Mouse (Mus musculus) embryonic facial prominence, embryonic 15.5 days (tissue): ENCODE data around the gene Zfp780b. TPM values are rescaled to one million over a fixed set of nuclear protein-coding genes. Genes with fewer than 3 reads are reported as not detected.
"Not testable (repeated sequence)": the region's sequence is repeated elsewhere in the genome, so short reads cannot be mapped to it uniquely, and the experiment has no call there.

ENCODE experiments used
- ATAC-seq: fragments of 200-750 bp; cut with Nextera tagmentation; 2 replicates; pipeline ENCODE4 v1.8.0; 2017; ENCODE audit warnings: low read depth, moderate TSS enrichment; ENCODE audit not compliant: insufficient number of reproducible peaks, low FRiP score, low TSS enrichment
- H3K27ac ChIP-seq: fragments of 300-500 bp; sonication (generic); replicated peaks from 2 replicates; pipeline ENCODE4 v1.5.1; 2015; ENCODE audit warnings: mild to moderate bottlenecking, inconsistent platforms
- H3K27me3 ChIP-seq: fragments of 300-500 bp; sonication (generic); 2 replicates; pipeline ENCODE4 v1.6.1; 2015; ENCODE audit warnings: inconsistent platforms
- H3K36me3 ChIP-seq: fragments of 300-500 bp; sonication (generic); 2 replicates; pipeline ENCODE4 v1.6.1; 2015; ENCODE audit warnings: mild to moderate bottlenecking, inconsistent platforms
- H3K4me1 ChIP-seq: fragments of 300-500 bp; sonication (generic); 2 replicates; pipeline ENCODE4 v1.6.1; 2015; ENCODE audit warnings: inconsistent platforms
- H3K4me2 ChIP-seq: fragments of 300-500 bp; sonication (generic); replicated peaks from 2 replicates; pipeline ENCODE4 v1.6.1; 2015; ENCODE audit warnings: mild to moderate bottlenecking, inconsistent platforms
- H3K4me3 ChIP-seq: fragments of 300-500 bp; sonication (generic); replicated peaks from 2 replicates; pipeline ENCODE4 v1.5.1; 2015; ENCODE audit warnings: mild to moderate bottlenecking, inconsistent platforms
- H3K9ac ChIP-seq: fragments of 300-500 bp; sonication (generic); 2 replicates; pipeline ENCODE4 v1.6.1; 2015; ENCODE audit warnings: inconsistent platforms
- H3K9me3 ChIP-seq: fragments of 300-500 bp; sonication (generic); replicated peaks from 2 replicates; pipeline ENCODE4 v1.6.1; 2016; ENCODE audit warnings: inconsistent platforms
- WGBS: fragments of 180-500 bp; shearing (Covaris S2); methylation state at CpG from one replicate; pipeline ENCODE4 v1.1.7; 2015; 5-methylcytosine and 5-hydroxymethylcytosine counted together
- polyA plus RNA-seq: library from polyadenylated mRNA; unstranded; fragments of >200 nt; fragmentation: Nextera tagmentation; extraction: Ambion mirVana; gene quantifications from 2 replicates; pipeline ENCODE4 v1.2.1, GENCODE M21; 2015

Gene Zfp780b
- polyA plus RNA-seq: 17.6 and 20.9 TPM in 2 replicates

- ATAC-seq: peak; percentile 88; the same call in 1 of the 2 replicates
- Histone ChIP-seq H3K4me3 (peak within 1 kb of the TSS; percentile 85), H3K9me3 (peaks cover 17% of the 10 kb centered on the region), H3K27ac (peak within 1 kb of the TSS; percentile 92), H3K4me1 (peaks cover 12% of the 10 kb centered on the region), H3K27me3 (no peaks in the 10 kb centered on the region), H3K4me2 (peak within 1 kb of the TSS; percentile 86), H3K9ac (peak within 1 kb of the TSS; percentile 88), H3K36me3 (peaks cover 3% of the 10 kb centered on the region; the same call in 1 of the 2 replicates)
- under 1% methylated on average over 29 of the region's 29 CpGs for WGBS
Measured at GRCm38 (mm10) chr7:27978683-27979528, at the start of gene Zfp780b. Gene Zfp780b, minus strand, starts transcription at chr7:27979171.

- ATAC-seq: no peak
- Histone ChIP-seq H3K9ac (peak overlapping the region; percentile 42), H3K9me3 (no peaks in the 10 kb centered on the region), H3K27ac (peak overlapping the region; percentile 58; the same call in 1 of the 2 replicates), H3K36me3 (peaks cover 14% of the 10 kb centered on the region; the same call in 1 of the 2 replicates), H3K27me3 (no peaks in the 10 kb centered on the region), H3K4me3 (peak overlapping the region; percentile 61), H3K4me2 (peak overlapping the region; percentile 89), H3K4me1 (peaks cover 11% of the 10 kb centered on the region)
- 18% methylated on average over 7 of the region's 7 CpGs for WGBS
Measured at GRCm38 (mm10) chr7:28014445-28014810, 35.5 kb upstream of the Zfp780b start.

DNA sequence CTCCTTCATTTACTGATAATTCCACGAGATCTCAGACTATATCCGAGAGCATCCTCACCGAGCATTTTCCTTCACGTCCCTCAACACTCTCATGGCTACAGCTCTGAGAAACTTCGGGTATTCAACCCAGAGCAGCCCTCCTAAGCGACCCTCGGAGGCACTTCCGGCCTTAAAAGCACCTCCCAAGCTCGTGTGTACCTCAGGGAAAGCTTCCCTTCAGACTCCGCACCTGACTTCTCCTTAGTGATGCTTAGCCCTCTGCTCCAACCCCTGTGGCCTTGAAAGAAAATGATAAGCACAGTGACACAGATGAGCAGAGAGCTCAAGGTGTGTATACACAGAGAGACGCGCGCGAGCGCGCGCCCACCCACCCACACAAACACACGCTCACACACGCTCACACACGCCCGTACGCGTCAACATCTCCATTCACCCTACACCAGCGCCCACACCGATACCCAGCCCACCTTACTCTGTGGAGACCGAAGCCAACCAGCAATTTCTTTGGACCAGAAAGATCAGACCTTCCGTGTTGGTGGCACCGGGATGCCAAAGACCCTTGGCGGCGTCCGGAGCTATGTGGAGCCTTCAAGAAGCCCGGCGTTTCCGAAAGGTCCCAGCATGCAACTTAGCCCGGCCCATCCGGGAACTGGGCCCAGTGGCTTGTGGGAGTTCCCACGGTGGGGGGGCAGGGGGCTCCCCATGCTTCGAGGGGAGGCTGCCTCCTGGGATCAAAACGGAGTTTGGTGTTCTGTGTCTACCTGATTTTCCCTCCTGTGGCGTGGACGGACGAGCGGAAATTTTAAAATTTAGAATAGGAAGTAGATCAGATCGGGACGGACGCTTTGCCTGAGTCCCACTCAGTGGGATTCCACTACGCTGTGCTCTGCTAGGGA lies 34.8 kb upstream of the Zfp780b start, which contains the start of gene Zfp850:
TSS of gene Zfp850 (minus strand) at position 567 of the 896 bp plus-strand sequence.
- ATAC-seq: peak; percentile 88
- H3K27ac ChIP-seq: peak within 1 kb of the TSS; percentile 58; the same call in 1 of the 2 replicates
- under 1% methylated on average over 47 of the region's 47 CpGs for WGBS

GRCm38 (mm10) chr7:28010271-28010670 lies 31.3 kb upstream of the Zfp780b start:
- no peak overlapping the region for H3K4me2 ChIP-seq
- ATAC-seq: no peak
- peaks cover 11% of the 10 kb centered on the region for H3K4me1 ChIP-seq
- peaks cover 31% of the 10 kb centered on the region for H3K36me3 ChIP-seq
- H3K9me3 ChIP-seq: no peaks in the 10 kb centered on the region
- H3K27me3 ChIP-seq: no peaks in the 10 kb centered on the region
- no peak overlapping the region for H3K9ac ChIP-seq
- 96% methylated on average over 3 of the region's 3 CpGs for WGBS
- H3K4me3 ChIP-seq: no peak overlapping the region
- no peak overlapping the region for H3K27ac ChIP-seq

More for the DNA sequence above, 34.8 kb upstream of the Zfp780b start, which contains the start of gene Zfp850:
- Histone ChIP-seq H3K36me3 (peaks cover 14% of the 10 kb centered on the region; the same call in 1 of the 2 replicates), H3K4me2 (peak within 1 kb of the TSS; percentile 89), H3K9ac (peak within 1 kb of the TSS; percentile 42), H3K9me3 (no peaks in the 10 kb centered on the region), H3K27me3 (no peaks in the 10 kb centered on the region), H3K4me3 (peak within 1 kb of the TSS; percentile 61), H3K4me1 (peaks cover 11% of the 10 kb centered on the region)

- WGBS: 74% methylated on average over 2 of the region's 2 CpGs
- H3K4me3 ChIP-seq: no peak overlapping the region
- H3K36me3 ChIP-seq: peaks cover 11% of the 10 kb centered on the region
- H3K27me3 ChIP-seq: no peaks in the 10 kb centered on the region
- no peak overlapping the region for H3K27ac ChIP-seq
- H3K4me2 ChIP-seq: no peak overlapping the region
- no peak overlapping the region for H3K9ac ChIP-seq
- ATAC-seq: no peak
- H3K4me1 ChIP-seq: peaks cover 12% of the 10 kb centered on the region
- H3K9me3 ChIP-seq: peaks cover 37% of the 10 kb centered on the region
Measured at GRCm38 (mm10) chr7:27982197-27982596, 3.2 kb upstream of the Zfp780b start.

- H3K4me1 ChIP-seq, ATAC-seq, H3K36me3 ChIP-seq, H3K27ac ChIP-seq, H3K9ac ChIP-seq, H3K27me3 ChIP-seq, H3K4me2 ChIP-seq, H3K9me3 ChIP-seq, H3K4me3 ChIP-seq: not testable (repeated sequence)
- WGBS: 92% methylated on average over 13 of the region's 13 CpGs
Measured at GRCm38 (mm10) chr7:27949451-27949850, 29.5 kb downstream of the Zfp780b start.

GRCm38 (mm10) chr7:27941869-27942268 lies 37.1 kb downstream of the Zfp780b start:
- not testable (repeated sequence) for H3K4me1 ChIP-seq, H3K9ac ChIP-seq, ATAC-seq, H3K36me3 ChIP-seq, H3K27me3 ChIP-seq, H3K4me2 ChIP-seq, H3K9me3 ChIP-seq, H3K27ac ChIP-seq, H3K4me3 ChIP-seq
- WGBS: 42% methylated on average over 5 of the region's 7 CpGs

DNA sequence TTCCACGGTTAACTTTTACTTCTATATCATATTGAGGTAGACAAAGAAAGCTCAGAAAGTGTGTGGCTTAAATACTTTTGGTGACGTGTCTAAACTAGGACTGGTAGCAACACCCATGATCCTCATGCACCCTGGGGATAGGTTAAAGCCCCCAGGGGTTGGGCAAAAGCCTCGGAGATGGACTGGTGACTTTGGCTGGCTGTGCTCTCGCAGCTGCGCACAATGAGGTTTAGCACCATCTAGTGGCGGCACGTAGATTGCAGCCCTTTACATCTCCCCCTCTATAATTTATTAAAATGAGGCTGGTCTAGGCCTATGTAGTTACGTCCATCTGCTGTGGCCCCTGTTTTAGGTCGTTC lies 45.2 kb downstream of the Zfp780b start:
- not testable (repeated sequence) for H3K9ac ChIP-seq, H3K9me3 ChIP-seq, H3K4me1 ChIP-seq, H3K36me3 ChIP-seq, H3K27me3 ChIP-seq, ATAC-seq, H3K27ac ChIP-seq
- 13% methylated on average over 1 of the region's 9 CpGs for WGBS
- Histone ChIP-seq H3K4me3 (peak overlapping the region; percentile 29), H3K4me2 (peak overlapping the region; percentile 43)

DNA sequence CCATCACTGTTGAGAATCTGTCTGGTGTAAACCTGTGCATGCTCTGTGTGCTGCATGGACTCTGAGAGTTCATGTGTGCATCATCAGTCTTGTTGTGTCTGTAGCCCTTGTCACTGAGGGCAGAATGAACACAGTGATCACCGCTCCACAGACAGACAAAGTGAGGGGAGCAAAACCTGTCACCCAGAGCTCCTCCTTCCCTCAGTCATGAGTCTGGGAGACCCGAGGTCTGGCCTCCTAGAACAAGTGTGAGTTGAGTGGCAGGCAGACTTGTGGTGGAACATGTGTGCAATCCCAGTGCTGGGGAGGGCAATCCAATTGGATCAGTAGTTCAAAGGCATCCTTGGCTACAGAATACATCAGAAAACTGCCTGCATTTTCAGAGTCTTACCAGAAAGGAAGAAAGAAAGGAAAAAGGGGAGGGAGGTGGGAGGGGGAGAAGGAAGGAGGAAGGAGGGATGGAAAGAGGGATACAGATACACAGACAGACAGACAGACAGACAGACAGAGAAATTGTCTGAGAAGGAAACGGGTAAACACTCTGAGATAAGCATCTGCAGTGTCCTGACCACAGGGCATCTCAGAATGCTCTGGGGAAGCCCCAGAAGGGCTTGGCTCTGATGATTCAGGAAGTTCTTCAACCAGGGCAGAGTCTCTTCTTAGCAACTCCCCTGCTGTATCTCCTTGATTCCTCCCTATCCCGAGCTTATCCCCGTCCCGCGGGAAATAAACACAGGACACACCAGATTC lies 45.7 kb downstream of the Zfp780b start:
- WGBS: 14% methylated on average over 7 of the region's 7 CpGs
- Histone ChIP-seq H3K27me3 (no peaks in the 10 kb centered on the region), H3K4me3 (peak overlapping the region; percentile 29), H3K4me2 (peak overlapping the region; percentile 43), H3K36me3 (no peaks in the 10 kb centered on the region), H3K9me3 (no peaks in the 10 kb centered on the region), H3K9ac (no peak overlapping the region), H3K4me1 (0 out of 2 replicates have a peak, but pooled peaks cover 6% of the 10 kb centered on the region), H3K27ac (no peak overlapping the region)
- ATAC-seq: no peak

GRCm38 (mm10) chr7:27928818-27929695 lies 49.9 kb downstream of the Zfp780b start, which contains the start of gene Zfp974:
Gene Zfp974, minus strand, starts transcription at chr7:27929460.
- H3K27ac ChIP-seq: 0 out of 2 replicates have a peak within 1 kb of the TSS, but pooled peaks have one; percentile 17
- ATAC-seq: peak; percentile 65; the same call in 1 of the 2 replicates
- 3% methylated on average over 40 of the region's 40 CpGs for WGBS

More at GRCm38 (mm10) chr7:27928818-27929695, 49.9 kb downstream of the Zfp780b start, which contains the start of gene Zfp974:
- Histone ChIP-seq H3K4me2 (peak within 1 kb of the TSS; percentile 75), H3K36me3 (peaks cover 13% of the 10 kb centered on the region), H3K9ac (peak within 1 kb of the TSS; percentile 74), H3K27me3 (no peaks in the 10 kb centered on the region), H3K4me3 (peak within 1 kb of the TSS; percentile 69), H3K9me3 (no peaks in the 10 kb centered on the region), H3K4me1 (0 out of 2 replicates have a peak, but pooled peaks cover 6% of the 10 kb centered on the region)
